24 mouse cellular contexts compared by ENCODE assay signal in genomic region chr13:55969473-55969872, GRCm38 (mm10).
DNase-seq lines count a peak whose midpoint lies in the region; ATAC-seq and TF ChIP-seq lines count a peak whose summit lies in the region.
"Had no signal": no experiment of that assay in that cellular context is flagged by ENCODE, and none has a peak within 500 bp of the region (broad histone marks: within the 10 kb centered on the region; RNA-seq: fewer than 3 reads in every experiment).

No protein-coding gene starts in this region.

- DNase-seq in hindbrain, postnatal 0 days (ENCODE audit: low spot score): no peak
- DNase-seq in hindbrain, embryonic 10.5 days (ENCODE audit: low spot score): no peak
- DNase-seq in lung, postnatal 0 days (ENCODE audit: low spot score): no peak
- no peak for DNase-seq in lung, adult 18-20 months
- peak; percentile 64 for DNase-seq in R1 (ENCODE audit: low read depth, low spot score)
- no peak for DNase-seq in cerebellum, postnatal 10 days
- no peak for DNase-seq in cerebellum, adult 11 months
- DNase-seq: adrenal gland, postnatal 36 days; B cell, adult 2 months; cerebellum, adult 11-12 months; cerebellum, postnatal 14 days; heart, postnatal 36 days; kidney, postnatal 36 days; layer of hippocampus, adult 9-11 months; right cerebral cortex, adult 18-20 months had no signal

- H3K9me3 ChIP-seq in hindbrain, postnatal 0 days (ENCODE audit: low read length): no peaks in the 10 kb centered on the region
- H3K9me3 ChIP-seq in hindbrain, embryonic 10.5 days: peaks cover 4% of the 10 kb centered on the region; the same call in 1 of the 2 replicates
- no peaks in the 10 kb centered on the region for H3K9me3 ChIP-seq in lung, postnatal 0 days (ENCODE audit: low read length)
- H3K9me3 ChIP-seq: forebrain, embryonic 10.5 days; heart, embryonic 15.5 days; intestine, embryonic 15.5 days; limb, embryonic 10.5 days; neural tube, embryonic 15.5 days had no signal

- no peak for ATAC-seq in hindbrain, postnatal 0 days
- ATAC-seq in lung, postnatal 0 days: no peak
- ATAC-seq: intestine, embryonic 15.5 days had no signal

- 91% methylated on average over 4 of the region's 4 CpGs for WGBS in hindbrain, postnatal 0 days
- WGBS in hindbrain, embryonic 10.5 days: 88% methylated on average over 4 of the region's 4 CpGs
- WGBS in lung, postnatal 0 days: 85% methylated on average over 4 of the region's 4 CpGs

- 0 out of 2 replicates have a peak, but pooled peaks have one; percentile 13 for TF ChIP-seq CTCF in hindbrain, postnatal 0 days (IDR thresholded peaks at IDR 0.05; ENCODE audit: low read depth)
- TF ChIP-seq CTCF in lung, postnatal 0 days (IDR thresholded peaks at IDR 0.05): peak; percentile 13; the same call in 1 of the 2 replicates

- H3K4me2 ChIP-seq in hindbrain, postnatal 0 days (ENCODE audit: low read depth, low read length): no peak overlapping the region
- H3K4me2 ChIP-seq in lung, postnatal 0 days (replicated peaks; ENCODE audit: low read depth, low read length): no peak overlapping the region
- H3K4me2 ChIP-seq: heart, embryonic 15.5 days; hindbrain, embryonic 14.5 days; intestine, embryonic 15.5 days; midbrain, embryonic 11.5 days; neural tube, embryonic 15.5 days had no signal

- H3K27me3 ChIP-seq in hindbrain, postnatal 0 days (ENCODE audit: insufficient read depth, low read length): peaks cover 2% of the 10 kb centered on the region; the same call in 1 of the 2 replicates
- H3K27me3 ChIP-seq in hindbrain, embryonic 10.5 days (ENCODE audit: insufficient read depth, poor library complexity, severe bottlenecking): peaks cover 34% of the 10 kb centered on the region
- H3K27me3 ChIP-seq in lung, postnatal 0 days (replicated peaks; ENCODE audit: insufficient read depth, low read length): no peaks in the 10 kb centered on the region; the same call in none of the 2 replicates

- H3K9ac ChIP-seq in hindbrain, postnatal 0 days (replicated peaks; ENCODE audit: low read length): no peak overlapping the region
- H3K9ac ChIP-seq in lung, postnatal 0 days (replicated peaks; ENCODE audit: low read depth): no peak overlapping the region
- H3K9ac ChIP-seq: heart, embryonic 15.5 days; hindbrain, embryonic 14.5 days; intestine, embryonic 15.5 days; neural tube, embryonic 15.5 days had no signal

- H3K4me3 ChIP-seq in hindbrain, postnatal 0 days (ENCODE audit: low read length): no peak overlapping the region
- no peak overlapping the region for H3K4me3 ChIP-seq in hindbrain, embryonic 10.5 days
- H3K4me3 ChIP-seq in lung, postnatal 0 days (ENCODE audit: low read depth, low read length): no peak overlapping the region
- H3K4me3 ChIP-seq: forebrain, embryonic 10.5 days; heart, embryonic 15.5 days; intestine, embryonic 15.5 days; left cerebral cortex, adult 2 months; limb, embryonic 10.5 days; neural tube, embryonic 15.5 days had no signal

- H3K27ac ChIP-seq in hindbrain, postnatal 0 days: no peak overlapping the region
- no peak overlapping the region for H3K27ac ChIP-seq in hindbrain, embryonic 10.5 days
- H3K27ac ChIP-seq in lung, postnatal 0 days (ENCODE audit: low read length): no peak overlapping the region
- H3K27ac ChIP-seq: forebrain, embryonic 10.5 days; heart, embryonic 15.5 days; hindbrain, embryonic 14.5 days; intestine, embryonic 15.5 days; left cerebral cortex, adult 2 months; limb, embryonic 10.5 days; macrophage; neural tube, embryonic 15.5 days had no signal

- H3K36me3 ChIP-seq in hindbrain, postnatal 0 days (ENCODE audit: insufficient read depth, low read length): no peaks in the 10 kb centered on the region
- H3K36me3 ChIP-seq in hindbrain, embryonic 10.5 days: no peaks in the 10 kb centered on the region
- no peaks in the 10 kb centered on the region for H3K36me3 ChIP-seq in lung, postnatal 0 days (ENCODE audit: insufficient read depth, low read length)
- H3K36me3 ChIP-seq: forebrain, embryonic 10.5 days; heart, embryonic 15.5 days; intestine, embryonic 15.5 days; limb, embryonic 10.5 days; neural tube, embryonic 15.5 days had no signal

- H3K4me1 ChIP-seq in hindbrain, postnatal 0 days (ENCODE audit: insufficient read depth, low read length): no peaks in the 10 kb centered on the region
- H3K4me1 ChIP-seq in hindbrain, embryonic 10.5 days (replicated peaks): peaks cover 18% of the 10 kb centered on the region
- no peaks in the 10 kb centered on the region for H3K4me1 ChIP-seq in lung, postnatal 0 days (ENCODE audit: insufficient read depth, low read depth, low read length)
- H3K4me1 ChIP-seq: intestine, embryonic 15.5 days; neural tube, embryonic 15.5 days had no signal

- TF ChIP-seq EP300 in lung, postnatal 0 days (IDR thresholded peaks at IDR 0.05): no peak
